Mouse (Mus musculus): Measurements from ENCODE around the gene Lrrc72.

GRCm38 (mm10) chr12:36216905-36217304 is 36.3 kb downstream of the Lrrc72 start:
- TF ChIP-seq HCFC1 (IDR thresholded peaks at IDR 0.05; ENCODE audit: borderline replicate concordance, insufficient read depth, low read length) (no peak), CHD2 (IDR thresholded peaks at IDR 0.05; ENCODE audit: low read depth, low read length) (no peak), ZC3H11A (IDR thresholded peaks at IDR 0.05; ENCODE audit: borderline replicate concordance, low read depth, low read length) (no peak)

All from ES-E14 (cell line).